Comparison of ENCODE assay signal across 30 mouse cellular contexts in genomic region chr17:23695801-23696200, GRCm38 (mm10). TPM values are rescaled to one million over a fixed set of nuclear protein-coding genes. Genes with fewer than 3 reads are reported as not detected.
DNase-seq lines count a peak whose midpoint lies in the region; ATAC-seq lines count a peak whose summit lies in the region.
"Had no signal": no experiment of that assay in that cellular context is flagged by ENCODE, and none has a peak within 500 bp of the region (broad histone marks: within the 10 kb centered on the region; RNA-seq: fewer than 3 reads in every experiment).

No protein-coding gene starts in this region.

- no peak overlapping the region for H3K9ac ChIP-seq in kidney, embryonic 14.5 days (ENCODE audit: low read depth, low read length)
- no peak overlapping the region for H3K9ac ChIP-seq in lung, embryonic 16.5 days (ENCODE audit: low read length)
- no peak overlapping the region for H3K9ac ChIP-seq in embryonic facial prominence, embryonic 11.5 days (replicated peaks; ENCODE audit: low read length)
- no peak overlapping the region for H3K9ac ChIP-seq in limb, embryonic 12.5 days (replicated peaks)
- H3K9ac ChIP-seq: embryonic facial prominence, embryonic 13.5 days; forebrain, embryonic 13.5 days; limb, embryonic 13.5 days; liver, embryonic 12.5 days; neural tube, embryonic 13.5 days had no signal

- H3K27me3 ChIP-seq in kidney, embryonic 14.5 days (ENCODE audit: control insufficient read depth, insufficient read depth, low read length): peaks cover 17% of the 10 kb centered on the region
- peaks cover 12% of the 10 kb centered on the region for H3K27me3 ChIP-seq in lung, embryonic 16.5 days (ENCODE audit: control insufficient read depth, insufficient read depth, low read depth, low read length)
- H3K27me3 ChIP-seq in embryonic facial prominence, embryonic 11.5 days (ENCODE audit: control insufficient read depth, insufficient read depth, low read length): peaks cover 19% of the 10 kb centered on the region
- peaks cover 34% of the 10 kb centered on the region for H3K27me3 ChIP-seq in limb, embryonic 12.5 days

- H3K27ac ChIP-seq in kidney, embryonic 14.5 days (ENCODE audit: low read depth, low read length): peak overlapping the region; percentile 69
- H3K27ac ChIP-seq in lung, embryonic 16.5 days (ENCODE audit: low read length): peak overlapping the region; percentile 71
- no peak overlapping the region for H3K27ac ChIP-seq in embryonic facial prominence, embryonic 11.5 days (replicated peaks; ENCODE audit: low read depth, low read length)
- no peak overlapping the region for H3K27ac ChIP-seq in limb, embryonic 12.5 days
- H3K27ac ChIP-seq: embryonic facial prominence, embryonic 13.5 days; forebrain, embryonic 13.5 days; hindbrain, embryonic 10.5 days; limb, embryonic 13.5 days; liver, embryonic 12.5 days; midbrain, embryonic 10.5 days; neural tube, embryonic 13.5 days had no signal

- peaks cover 13% of the 10 kb centered on the region for H3K4me1 ChIP-seq in kidney, embryonic 14.5 days (ENCODE audit: control insufficient read depth, insufficient read depth, low read length)
- peaks cover 14% of the 10 kb centered on the region for H3K4me1 ChIP-seq in lung, embryonic 16.5 days (replicated peaks; ENCODE audit: control insufficient read depth, insufficient read depth, low read length)
- H3K4me1 ChIP-seq in embryonic facial prominence, embryonic 11.5 days (ENCODE audit: control insufficient read depth, insufficient read depth, low read length): peaks cover 3% of the 10 kb centered on the region; the same call in 1 of the 2 replicates
- H3K4me1 ChIP-seq in limb, embryonic 12.5 days (replicated peaks): peaks cover 27% of the 10 kb centered on the region

- H3K9me3 ChIP-seq in kidney, embryonic 14.5 days (ENCODE audit: control insufficient read depth, low read length): no peaks in the 10 kb centered on the region
- H3K9me3 ChIP-seq in lung, embryonic 16.5 days (ENCODE audit: control insufficient read depth, low read length): no peaks in the 10 kb centered on the region
- no peaks in the 10 kb centered on the region for H3K9me3 ChIP-seq in embryonic facial prominence, embryonic 11.5 days (replicated peaks; ENCODE audit: control insufficient read depth, low read length)
- H3K9me3 ChIP-seq in limb, embryonic 12.5 days: no peaks in the 10 kb centered on the region
- H3K9me3 ChIP-seq: embryonic facial prominence, embryonic 13.5 days; forebrain, embryonic 13.5 days; hindbrain, embryonic 10.5 days; limb, embryonic 13.5 days; liver, embryonic 12.5 days; midbrain, embryonic 10.5 days; neural tube, embryonic 13.5 days had no signal

- no peaks in the 10 kb centered on the region for H3K36me3 ChIP-seq in kidney, embryonic 14.5 days (ENCODE audit: control insufficient read depth, insufficient read depth, low read length)
- no peaks in the 10 kb centered on the region for H3K36me3 ChIP-seq in lung, embryonic 16.5 days (ENCODE audit: control insufficient read depth, insufficient read depth, low read length)
- no peaks in the 10 kb centered on the region for H3K36me3 ChIP-seq in embryonic facial prominence, embryonic 11.5 days (replicated peaks; ENCODE audit: control insufficient read depth, insufficient read depth, low read depth, low read length)
- no peaks in the 10 kb centered on the region for H3K36me3 ChIP-seq in limb, embryonic 12.5 days
- H3K36me3 ChIP-seq: embryonic facial prominence, embryonic 13.5 days; hindbrain, embryonic 10.5 days; limb, embryonic 13.5 days; liver, embryonic 12.5 days; midbrain, embryonic 10.5 days; neural tube, embryonic 13.5 days had no signal

- no peak overlapping the region for H3K4me2 ChIP-seq in kidney, embryonic 14.5 days (replicated peaks; ENCODE audit: low read depth, low read length)
- no peak overlapping the region for H3K4me2 ChIP-seq in lung, embryonic 16.5 days (ENCODE audit: low read depth, low read length)
- H3K4me2 ChIP-seq in embryonic facial prominence, embryonic 11.5 days (ENCODE audit: low read depth, low read length): no peak overlapping the region
- H3K4me2 ChIP-seq in limb, embryonic 12.5 days: no peak overlapping the region
- H3K4me2 ChIP-seq: embryonic facial prominence, embryonic 13.5 days; forebrain, embryonic 13.5 days; heart, embryonic 11.5 days; limb, embryonic 13.5 days; liver, embryonic 12.5 days; neural tube, embryonic 13.5 days had no signal

- DNase-seq in kidney, postnatal 10 days: no peak
- no peak for DNase-seq in lung, postnatal 25 days (ENCODE audit: low spot score)
- peak; percentile 64 for DNase-seq in embryonic facial prominence, embryonic 11.5 days (ENCODE audit: low spot score)
- no peak for DNase-seq in adrenal gland, postnatal 14 days
- no peak for DNase-seq in left cerebral cortex, adult 18-20 months (ENCODE audit: low spot score in 2 of 2)
- DNase-seq: adrenal gland, adult 8-10 months; cerebellum, adult 18-20 months; cerebellum, postnatal 14 days; gastrocnemius, postnatal 10 days; kidney, adult 2 months; lung, adult 18-20 months; retina, postnatal 1 day; thymus, postnatal 25 days had no signal

- no peak overlapping the region for H3K4me3 ChIP-seq in kidney, embryonic 14.5 days (ENCODE audit: low read length)
- no peak overlapping the region for H3K4me3 ChIP-seq in lung, embryonic 16.5 days (ENCODE audit: low read length)
- no peak overlapping the region for H3K4me3 ChIP-seq in embryonic facial prominence, embryonic 11.5 days (ENCODE audit: low read depth, low read length)
- H3K4me3 ChIP-seq in limb, embryonic 12.5 days (replicated peaks): no peak overlapping the region
- H3K4me3 ChIP-seq: embryonic facial prominence, embryonic 13.5 days; forebrain, embryonic 13.5 days; hindbrain, embryonic 10.5 days; limb, embryonic 13.5 days; liver, embryonic 12.5 days; midbrain, embryonic 10.5 days; myocyte; neural tube, embryonic 13.5 days had no signal

- 4% methylated on average over 3 of the region's 3 CpGs for WGBS in kidney, embryonic 14.5 days
- 21% methylated on average over 3 of the region's 3 CpGs for WGBS in lung, embryonic 16.5 days
- 0% methylated on average over 3 of the region's 3 CpGs for WGBS in embryonic facial prominence, embryonic 11.5 days
- WGBS in limb, embryonic 12.5 days: 11% methylated on average over 3 of the region's 3 CpGs

- ATAC-seq in kidney, embryonic 14.5 days (ENCODE audit: low FRiP score, low TSS enrichment): peak; percentile 70
- peak; percentile 78 for ATAC-seq in lung, embryonic 16.5 days (ENCODE audit: low read depth)
- ATAC-seq in embryonic facial prominence, embryonic 11.5 days (replicated peaks; ENCODE audit: insufficient number of reproducible peaks, low FRiP score, low TSS enrichment, low read depth): peak; percentile 70; the same call in 1 of the 2 replicates
- peak; percentile 69; the same call in 1 of the 2 replicates for ATAC-seq in limb, embryonic 12.5 days (ENCODE audit: insufficient number of reproducible peaks, insufficient read depth, low FRiP score, low TSS enrichment, low read depth)
- ATAC-seq: activated CD4-positive, CD25-positive, alpha-beta regulatory T cell, adult 4 months; forebrain, embryonic 13.5 days; liver, embryonic 12.5 days; midbrain, embryonic 16.5 days had no signal

RNA-seq across cellular contexts. Expression of gene Cldn9, which starts 12.0 kb away (rescaled TPM):
- 63.7 and 65.5 TPM in 2 replicates for polyA plus RNA-seq in kidney, embryonic 14.5 days (2014; fragmentation: Nextera tagmentation; extraction: Ambion mirVana)
- polyA plus RNA-seq in lung, embryonic 16.5 days (2015; fragmentation: Nextera tagmentation; extraction: Ambion mirVana): 2.4 and 2.6 TPM in 2 replicates
- 8.7 and 15.5 TPM in 2 replicates for polyA plus RNA-seq in embryonic facial prominence, embryonic 11.5 days (2014; fragmentation: Nextera tagmentation; extraction: Ambion mirVana)
- 5.6 and 6.4 TPM in 2 replicates for polyA plus RNA-seq in limb, embryonic 12.5 days (2016; fragmentation: Nextera tagmentation; extraction: Ambion mirVana)
- total RNA-seq in adrenal gland, postnatal 14 days (2021): not detected in 2 replicates
- total RNA-seq in left cerebral cortex, adult 18-20 months (2021): under 1 TPM; 0.23 to 0.26 TPM
- total RNA-seq: granulocyte monocyte progenitor cell, adult 5-6 weeks had no signal
- polyA plus RNA-seq: activated CD4-positive, CD25-positive, alpha-beta regulatory T cell, adult 4 months; heart, postnatal 0 days had no signal

RNA-seq across cellular contexts. Expression of gene Cldn6, which starts 16.8 kb away (rescaled TPM):
- polyA plus RNA-seq in kidney, embryonic 14.5 days (2014; fragmentation: Nextera tagmentation; extraction: Ambion mirVana): 153 and 181 TPM in 2 replicates
- polyA plus RNA-seq in lung, embryonic 16.5 days (2015; fragmentation: Nextera tagmentation; extraction: Ambion mirVana): 196 and 206 TPM in 2 replicates
- polyA plus RNA-seq in embryonic facial prominence, embryonic 11.5 days (2014; fragmentation: Nextera tagmentation; extraction: Ambion mirVana): 48.9 and 54.7 TPM in 2 replicates
- 19.9 and 22.7 TPM in 2 replicates for polyA plus RNA-seq in limb, embryonic 12.5 days (2016; fragmentation: Nextera tagmentation; extraction: Ambion mirVana)
- 0.30 TPM in 1 of 2 replicates, not detected in the other for total RNA-seq in adrenal gland, postnatal 14 days (2021)
- total RNA-seq in left cerebral cortex, adult 18-20 months (2021): not detected
- total RNA-seq: adrenal gland, adult 8-10 months; gastrocnemius, postnatal 10 days; layer of hippocampus, postnatal 14 days had no signal
- polyA plus RNA-seq: activated CD4-positive, CD25-positive, alpha-beta regulatory T cell, adult 4 months; heart, postnatal 0 days; myocyte had no signal

RNA-seq across cellular contexts. Expression of gene Tnfrsf12a, which starts 18.5 kb away (rescaled TPM):
- polyA plus RNA-seq in kidney, embryonic 14.5 days (2014; fragmentation: Nextera tagmentation; extraction: Ambion mirVana): 14.5 and 16.4 TPM in 2 replicates
- 22.0 and 23.1 TPM in 2 replicates for polyA plus RNA-seq in lung, embryonic 16.5 days (2015; fragmentation: Nextera tagmentation; extraction: Ambion mirVana)
- polyA plus RNA-seq in embryonic facial prominence, embryonic 11.5 days (2014; fragmentation: Nextera tagmentation; extraction: Ambion mirVana): 5.8 and 6.8 TPM in 2 replicates
- 5.7 and 7.6 TPM in 2 replicates for polyA plus RNA-seq in limb, embryonic 12.5 days (2016; fragmentation: Nextera tagmentation; extraction: Ambion mirVana)
- total RNA-seq in adrenal gland, postnatal 14 days (2021): 85.2 and 119 TPM in 2 replicates
- total RNA-seq in left cerebral cortex, adult 18-20 months (2021): 10 to 100 TPM; 10.2 to 12.7 TPM

RNA-seq across cellular contexts. Expression of gene Thoc6, which starts 22.1 kb away (rescaled TPM):
- 53.0 and 62.9 TPM in 2 replicates for polyA plus RNA-seq in kidney, embryonic 14.5 days (2014; fragmentation: Nextera tagmentation; extraction: Ambion mirVana)
- polyA plus RNA-seq in lung, embryonic 16.5 days (2015; fragmentation: Nextera tagmentation; extraction: Ambion mirVana): 49.2 and 50.3 TPM in 2 replicates
- polyA plus RNA-seq in embryonic facial prominence, embryonic 11.5 days (2014; fragmentation: Nextera tagmentation; extraction: Ambion mirVana): 49.3 and 55.6 TPM in 2 replicates
- 55.1 and 56.3 TPM in 2 replicates for polyA plus RNA-seq in limb, embryonic 12.5 days (2016; fragmentation: Nextera tagmentation; extraction: Ambion mirVana)
- 25.2 and 26.3 TPM in 2 replicates for total RNA-seq in adrenal gland, postnatal 14 days (2021)
- total RNA-seq in left cerebral cortex, adult 18-20 months (2021): 1 to 10 TPM; 5.3 to 6.8 TPM

RNA-seq across cellular contexts. Expression of gene Hcfc1r1, which starts 22.4 kb away (rescaled TPM):
- polyA plus RNA-seq in kidney, embryonic 14.5 days (2014; fragmentation: Nextera tagmentation; extraction: Ambion mirVana): 61.9 and 83.8 TPM in 2 replicates
- 88.4 and 90.6 TPM in 2 replicates for polyA plus RNA-seq in lung, embryonic 16.5 days (2015; fragmentation: Nextera tagmentation; extraction: Ambion mirVana)
- 47.9 and 50.5 TPM in 2 replicates for polyA plus RNA-seq in embryonic facial prominence, embryonic 11.5 days (2014; fragmentation: Nextera tagmentation; extraction: Ambion mirVana)
- 48.6 and 51.7 TPM in 2 replicates for polyA plus RNA-seq in limb, embryonic 12.5 days (2016; fragmentation: Nextera tagmentation; extraction: Ambion mirVana)
- total RNA-seq in adrenal gland, postnatal 14 days (2021): 158 and 163 TPM in 2 replicates
- total RNA-seq in left cerebral cortex, adult 18-20 months (2021): 100 to 1,000 TPM; 126 to 130 TPM

Comparison
In these comparisons a context has a peak if more than half of its experiments do, and no peak if none do; other contexts are left out.
1. H3K27ac ChIP-seq: peak in kidney, embryonic 14.5 days (single experiment) and lung, embryonic 16.5 days (single experiment); none in embryonic facial prominence, embryonic 11.5 days (single experiment) and limb, embryonic 12.5 days (single experiment).
2. Peak in every context shown above with its lines, with median percentiles within 50 percentile points of each other: ATAC-seq.